Mouse (Mus musculus) kidney, postnatal 10 days (tissue): ENCODE measurements at regions not wholly inside any gene's neighbourhood (a gene's known extent, or its start where the extent isn't known, plus 50 kb on each side); places are given as distances from the start of the nearest gene placed in this dataset.

Experiments
- DNase-seq: peaks from one replicate; pipeline ENCODE4 v3.0.0; 2021; ENCODE audit warnings: mixed read lengths

GRCm38 (mm10) chr12:16053735-16054134 is 237.0 kb upstream of the Trib2 start:
- no peak for DNase-seq

- DNase-seq = no peak
Measured at GRCm38 (mm10) chr12:16052998-16053397, 236.3 kb upstream of the Trib2 start.

GRCm38 (mm10) chr12:16052353-16052752 is 235.6 kb upstream of the Trib2 start:
- no peak for DNase-seq

- no peak for DNase-seq
Measured at GRCm38 (mm10) chr12:16051439-16051838, 234.7 kb upstream of the Trib2 start.

- no peak for DNase-seq
Measured at GRCm38 (mm10) chr12:16049545-16049944, 232.8 kb upstream of the Trib2 start.

GRCm38 (mm10) chr12:16046643-16047042 is 229.9 kb upstream of the Trib2 start:
- DNase-seq = no peak

- no peak for DNase-seq
Measured at GRCm38 (mm10) chr12:16045791-16046494, 229.2 kb upstream of the Trib2 start.

- DNase-seq = no peak
Measured at GRCm38 (mm10) chr12:16043466-16044214, 226.9 kb upstream of the Trib2 start.

GRCm38 (mm10) chr12:16042362-16042761 is 225.6 kb upstream of the Trib2 start:
- no peak for DNase-seq

- DNase-seq = no peak
Measured at GRCm38 (mm10) chr12:16041129-16041528, 224.4 kb upstream of the Trib2 start.

GRCm38 (mm10) chr12:16035551-16035950 is 218.8 kb upstream of the Trib2 start:
- no peak for DNase-seq

- DNase-seq = no peak
Measured at GRCm38 (mm10) chr12:16034691-16035515, 218.2 kb upstream of the Trib2 start.

GRCm38 (mm10) chr12:16026654-16027053 is 209.9 kb upstream of the Trib2 start:
- no peak for DNase-seq

- no peak for DNase-seq
Measured at GRCm38 (mm10) chr12:16023273-16023672, 206.6 kb upstream of the Trib2 start.

GRCm38 (mm10) chr12:16021202-16021821 is 204.6 kb upstream of the Trib2 start:
- DNase-seq = no peak

GRCm38 (mm10) chr12:16018237-16018636 is 201.5 kb upstream of the Trib2 start:
- no peak for DNase-seq

- DNase-seq = no peak
Measured at GRCm38 (mm10) chr12:16016621-16017020, 199.9 kb upstream of the Trib2 start.

- DNase-seq = no peak
Measured at GRCm38 (mm10) chr12:16015596-16015995, 198.9 kb upstream of the Trib2 start.

- no peak for DNase-seq
Measured at GRCm38 (mm10) chr12:16014679-16015078, 198.0 kb upstream of the Trib2 start.

- DNase-seq = no peak
Measured at GRCm38 (mm10) chr12:16013861-16014630, 197.3 kb upstream of the Trib2 start.

- DNase-seq = no peak
Measured at GRCm38 (mm10) chr12:16013354-16013753, 196.6 kb upstream of the Trib2 start.

- no peak for DNase-seq
Measured at GRCm38 (mm10) chr12:16012081-16012480, 195.4 kb upstream of the Trib2 start.
